Mouse (Mus musculus) C2C12 (cell line): Measurements from ENCODE around the gene Pappa2.

Experiments
- MYOD1 ChIP-seq: IDR thresholded peaks from one replicate; pipeline ENCODE4 v1.6.1; 2011; ENCODE audit warnings: low read depth; ENCODE audit not compliant: control insufficient read depth, insufficient read length
- USF1 ChIP-seq: IDR thresholded peaks from one replicate; pipeline ENCODE4 v1.6.1; 2011; ENCODE audit warnings: low read depth, mild to moderate bottlenecking, control low read depth, moderate library complexity

GRCm38 (mm10) chr1:158860190-158860589, 120.1 kb downstream of the Pappa2 start:
- TF ChIP-seq USF1: no peak
- no peak for TF ChIP-seq MYOD1
